Comparison of ENCODE assay signal across 8 mouse cellular contexts in the genomic region with DNA sequence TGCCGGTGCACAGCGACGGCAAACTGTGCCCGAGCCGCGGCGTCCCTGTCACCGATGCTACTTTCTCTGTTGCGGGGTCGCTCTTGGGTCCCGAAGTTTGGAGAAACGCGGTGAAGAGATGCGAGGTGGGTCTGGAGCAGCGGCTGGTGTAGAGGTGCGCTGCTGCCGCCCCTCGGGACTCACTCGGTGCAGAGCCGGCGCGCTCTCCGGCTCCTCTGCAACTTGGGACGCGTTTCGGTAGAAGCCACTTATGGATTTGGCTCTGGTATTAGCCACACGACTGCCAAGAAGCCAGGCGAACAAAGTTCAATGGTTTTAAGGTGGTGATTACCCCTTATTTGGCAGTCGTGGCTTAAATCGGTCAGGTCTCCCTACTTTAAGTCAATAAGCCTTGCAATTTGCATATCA. TPM values are rescaled to one million over a fixed set of nuclear protein-coding genes. Genes with fewer than 3 reads are reported as not detected.
DNase-seq lines count a peak whose midpoint lies in the region; ATAC-seq and TF ChIP-seq lines count a peak whose summit lies in the region.

No protein-coding gene starts in this region.

- ATAC-seq in inflammation-experienced regulatory T-cells, adult 6 months: peak; percentile 29
- peak; percentile 59 for ATAC-seq in lung, embryonic 16.5 days (ENCODE audit: low read depth)

- no peaks in the 10 kb centered on the region; the same call in 1 of the 2 replicates for H3K36me3 ChIP-seq in erythroblast, embryonic 14.5 days (ENCODE audit: control insufficient read depth)
- H3K36me3 ChIP-seq in lung, embryonic 16.5 days (ENCODE audit: control insufficient read depth, insufficient read depth, low read length): no peaks in the 10 kb centered on the region

- H3K27me3 ChIP-seq in erythroblast, embryonic 14.5 days (ENCODE audit: control insufficient read depth): peaks cover 6% of the 10 kb centered on the region
- H3K27me3 ChIP-seq in lung, embryonic 16.5 days (ENCODE audit: control insufficient read depth, insufficient read depth, low read depth, low read length): no peaks in the 10 kb centered on the region

- peak overlapping the region; percentile 84 for H3K4me2 ChIP-seq in lung, embryonic 16.5 days (ENCODE audit: low read depth, low read length)

- no peak for DNase-seq in lung, adult 2 months
- DNase-seq in lung, postnatal 4 days: no peak
- DNase-seq in R1 (ENCODE audit: low read depth, low spot score): peak; percentile 74
- peak; percentile 48 for DNase-seq in right cerebral cortex, postnatal 25 days
- DNase-seq in cerebellum, postnatal 4 days (ENCODE audit: low spot score in 2 of 2): no peak

- peak overlapping the region; percentile 91 for H3K4me3 ChIP-seq in lung, adult 2 months (replicated peaks; ENCODE audit: extremely low read depth, low read depth, low read length)
- peak overlapping the region; percentile 92 for H3K4me3 ChIP-seq in erythroblast, embryonic 14.5 days (replicated peaks)
- peak overlapping the region; percentile 94 for H3K4me3 ChIP-seq in lung, embryonic 16.5 days (ENCODE audit: low read length)

- H3K4me1 ChIP-seq in lung, adult 2 months (ENCODE audit: control insufficient read depth, insufficient read depth, low read length): no peaks in the 10 kb centered on the region; the same call in none of the 2 replicates
- peaks cover 15% of the 10 kb centered on the region for H3K4me1 ChIP-seq in erythroblast, embryonic 14.5 days (ENCODE audit: control insufficient read depth)
- 0 out of 2 replicates have a peak, but pooled peaks cover 2% of the 10 kb centered on the region for H3K4me1 ChIP-seq in lung, embryonic 16.5 days (replicated peaks; ENCODE audit: control insufficient read depth, insufficient read depth, low read length)

- H3K9me3 ChIP-seq in erythroblast, embryonic 14.5 days (ENCODE audit: control insufficient read depth, low read length): no peaks in the 10 kb centered on the region
- 0 out of 2 replicates have a peak, but pooled peaks cover 2% of the 10 kb centered on the region for H3K9me3 ChIP-seq in lung, embryonic 16.5 days (ENCODE audit: control insufficient read depth, low read length)

- TF ChIP-seq POLR2A in lung, adult 2 months (IDR thresholded peaks at IDR 0.05; ENCODE audit: borderline replicate concordance, extremely low read depth, low read depth, low read length): no peak

- H3K9ac ChIP-seq in lung, embryonic 16.5 days (ENCODE audit: low read length): peak overlapping the region; percentile 83

- under 1% methylated on average over 30 of the region's 30 CpGs for whole genome bisulfite sequencing in lung, adult 2 months
- under 1% methylated on average over 30 of the region's 30 CpGs for WGBS in lung, embryonic 16.5 days

- H3K27ac ChIP-seq in lung, embryonic 16.5 days (ENCODE audit: low read length): peak overlapping the region; percentile 63

- no peak for TF ChIP-seq CTCF in lung, adult 2 months (IDR thresholded peaks at IDR 0.05; ENCODE audit: insufficient read depth, low read length)

RNA-seq across cellular contexts. Expression of a gene that starts 0.6 kb away (rescaled TPM):
- 2.8 and 5.3 TPM in 2 replicates for polyA plus RNA-seq in lung, adult 2 months (2012; rRNA removed)
- polyA plus RNA-seq in erythroblast, embryonic 14.5 days (2012): 0.07 and 0.09 TPM in 2 replicates
- 10 to 100 TPM; 10.7 to 32.2 (median 22.0) TPM for polyA plus RNA-seq in inflammation-experienced regulatory T-cells, adult 6 months (2017; shearing (Covaris generic))
- 13.5 and 15.6 TPM in 2 replicates for polyA plus RNA-seq in lung, embryonic 16.5 days (2015; fragmentation: Nextera tagmentation; extraction: Ambion mirVana)

Comparison
In these comparisons a context has a peak if more than half of its experiments do, and no peak if none do; other contexts are left out.
1. DNase-seq: peak in R1 (single experiment) and right cerebral cortex, postnatal 25 days (single experiment); none in lung, adult 2 months (single experiment), lung, postnatal 4 days (0 of 2) and cerebellum, postnatal 4 days (0 of 2).
2. Peak in every context shown above with its lines, with median percentiles within 50 percentile points of each other: H3K4me3 ChIP-seq.